Mouse (Mus musculus): ENCODE results near the gene Acot5. TPM values are rescaled to one million over a fixed set of nuclear protein-coding genes. Genes with fewer than 3 reads are reported as not detected.

Acot5 gene
- total RNA-seq (2023) = not detected

DNA sequence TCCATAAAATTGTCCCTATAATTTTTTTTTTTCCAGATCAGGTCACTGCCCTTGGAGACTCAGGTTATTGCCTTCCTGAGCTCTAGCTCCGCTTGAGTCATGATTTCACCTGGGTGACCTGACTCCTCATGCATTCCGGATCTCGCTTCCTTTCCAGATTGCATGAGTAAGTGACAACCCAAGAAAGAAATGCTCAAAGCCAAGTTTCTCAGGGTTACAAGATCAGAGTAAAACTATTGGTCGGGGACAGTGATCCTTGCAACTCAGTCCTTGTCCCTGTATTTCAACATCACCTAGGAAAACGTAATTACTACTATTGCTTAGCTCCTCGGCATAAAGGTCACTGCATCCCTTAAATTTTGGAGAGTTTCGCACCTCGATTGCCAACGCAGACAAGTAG lies at the start of gene Acot5:
Gene Acot5, plus strand, starts transcription at position 340 of the 400 bp plus-strand sequence.

DNA sequence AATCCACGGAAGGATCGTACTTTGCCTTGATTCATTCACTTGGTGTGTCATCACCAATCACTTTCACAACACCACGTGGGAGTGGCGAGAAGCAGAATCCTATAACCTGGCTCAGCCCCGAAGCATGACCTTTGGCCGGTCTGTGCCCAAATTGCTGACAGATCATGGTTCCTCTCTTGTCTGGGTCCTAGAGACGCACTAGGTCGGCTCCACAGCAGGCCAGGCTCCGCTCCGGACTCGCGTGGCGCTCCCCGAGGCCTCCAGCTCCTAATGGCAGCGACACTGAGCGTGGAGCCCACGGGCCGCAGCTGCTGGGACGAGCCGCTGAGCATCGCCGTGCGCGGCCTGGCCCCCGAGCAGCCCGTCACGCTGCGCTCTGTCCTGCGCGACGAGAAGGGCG lies 30.9 kb upstream of the Acot5 start, which contains the start of gene Acot4:
Gene Acot4, plus strand, starts transcription at position 139 of the 400 bp plus-strand sequence.

DNA sequence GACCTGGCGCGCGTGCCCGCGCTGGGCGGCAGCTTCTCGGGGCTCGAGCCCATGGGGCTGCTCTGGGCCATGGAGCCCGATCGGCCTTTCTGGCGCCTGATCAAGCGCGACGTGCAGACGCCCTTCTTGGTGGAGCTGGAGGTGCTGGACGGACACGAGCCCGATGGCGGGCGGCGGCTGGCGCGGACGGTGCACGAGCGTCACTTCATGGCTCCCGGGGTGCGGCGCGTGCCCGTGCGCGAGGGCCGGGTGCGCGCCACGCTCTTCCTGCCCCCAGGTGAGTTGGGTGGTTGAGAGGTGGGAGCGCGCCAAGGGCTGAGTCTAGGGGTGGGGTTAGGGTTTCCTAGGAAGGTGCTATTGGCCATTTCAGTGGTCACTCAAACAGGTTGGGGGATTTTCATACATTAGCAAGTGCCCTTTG lies 30.4 kb upstream of the Acot5 start, which contains the start of gene Gm49366:
Gene Gm49366, plus strand, starts transcription at position 245 of the 421 bp plus-strand sequence.

DNA sequence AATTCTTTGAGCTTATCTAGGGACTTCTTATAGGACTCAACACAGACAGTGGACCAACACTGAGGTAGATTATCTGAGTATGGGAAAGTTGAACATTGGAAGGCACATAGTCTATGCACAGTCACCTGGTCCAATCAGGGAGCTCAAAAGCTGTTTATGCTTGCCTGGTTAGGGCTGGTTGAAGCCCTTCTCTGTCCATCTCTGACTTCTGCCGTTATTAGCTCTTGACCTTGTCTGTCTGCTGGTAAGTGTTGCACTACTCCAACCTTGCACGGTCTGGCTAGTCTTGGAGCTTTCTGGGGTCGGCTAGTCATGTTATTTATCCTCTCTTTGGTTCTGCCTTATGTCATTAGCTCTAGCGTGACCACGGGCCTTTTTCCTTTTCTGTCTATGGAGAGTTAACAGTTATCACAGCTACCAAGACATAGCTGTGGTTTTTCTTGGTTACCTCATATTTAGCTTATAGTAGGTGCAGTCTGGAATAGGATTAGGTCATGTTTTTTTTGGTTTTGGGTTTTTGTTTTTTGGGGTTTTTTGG lies 17.1 kb upstream of the Acot5 start, which contains the start of gene Acot3:
Gene Acot3, plus strand, starts transcription at position 208 of the 538 bp plus-strand sequence.

DNA sequence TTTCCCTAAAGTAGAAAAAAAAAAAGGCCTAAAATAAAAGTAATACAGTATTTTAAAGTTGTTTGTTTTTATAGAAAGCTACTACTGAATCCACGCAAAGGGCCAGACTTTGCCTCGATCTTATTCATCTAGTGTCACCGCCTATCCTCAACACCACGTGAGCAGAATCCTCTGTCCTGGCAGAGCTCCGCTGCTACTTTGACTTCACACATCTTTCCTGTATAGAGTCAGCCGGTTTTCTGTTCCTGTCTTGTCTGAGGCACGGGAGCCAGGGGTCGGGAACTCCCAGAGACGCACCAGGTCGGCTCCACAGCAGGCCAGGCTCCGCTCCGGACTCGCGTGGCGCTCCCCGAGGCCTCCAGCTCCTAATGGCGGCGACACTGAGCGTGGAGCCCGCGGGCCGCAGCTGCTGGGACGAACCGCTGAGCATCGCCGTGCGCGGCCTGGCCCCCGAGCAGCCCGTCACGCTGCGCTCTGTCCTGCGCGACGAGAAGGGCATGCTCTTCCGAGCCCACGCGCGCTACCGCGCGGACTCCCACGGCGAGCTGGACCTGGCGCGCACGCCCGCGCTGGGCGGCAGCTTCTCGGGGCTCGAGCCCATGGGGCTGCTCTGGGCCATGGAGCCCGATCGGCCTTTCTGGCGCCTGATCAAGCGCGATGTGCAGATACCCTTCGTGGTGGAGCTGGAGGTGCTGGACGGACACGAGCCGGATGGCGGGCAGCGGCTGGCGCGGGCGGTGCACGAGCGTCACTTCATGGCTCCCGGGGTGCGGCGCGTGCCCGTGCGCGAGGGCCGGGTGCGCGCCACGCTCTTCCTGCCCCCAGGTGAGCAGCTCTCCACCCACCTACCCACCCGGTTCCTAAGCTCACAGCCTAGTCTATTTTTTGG lies 31.7 kb downstream of the Acot5 start, which contains the start of gene Acot6:
Gene Acot6, plus strand, starts transcription at position 51 of the 889 bp plus-strand sequence.

DNA sequence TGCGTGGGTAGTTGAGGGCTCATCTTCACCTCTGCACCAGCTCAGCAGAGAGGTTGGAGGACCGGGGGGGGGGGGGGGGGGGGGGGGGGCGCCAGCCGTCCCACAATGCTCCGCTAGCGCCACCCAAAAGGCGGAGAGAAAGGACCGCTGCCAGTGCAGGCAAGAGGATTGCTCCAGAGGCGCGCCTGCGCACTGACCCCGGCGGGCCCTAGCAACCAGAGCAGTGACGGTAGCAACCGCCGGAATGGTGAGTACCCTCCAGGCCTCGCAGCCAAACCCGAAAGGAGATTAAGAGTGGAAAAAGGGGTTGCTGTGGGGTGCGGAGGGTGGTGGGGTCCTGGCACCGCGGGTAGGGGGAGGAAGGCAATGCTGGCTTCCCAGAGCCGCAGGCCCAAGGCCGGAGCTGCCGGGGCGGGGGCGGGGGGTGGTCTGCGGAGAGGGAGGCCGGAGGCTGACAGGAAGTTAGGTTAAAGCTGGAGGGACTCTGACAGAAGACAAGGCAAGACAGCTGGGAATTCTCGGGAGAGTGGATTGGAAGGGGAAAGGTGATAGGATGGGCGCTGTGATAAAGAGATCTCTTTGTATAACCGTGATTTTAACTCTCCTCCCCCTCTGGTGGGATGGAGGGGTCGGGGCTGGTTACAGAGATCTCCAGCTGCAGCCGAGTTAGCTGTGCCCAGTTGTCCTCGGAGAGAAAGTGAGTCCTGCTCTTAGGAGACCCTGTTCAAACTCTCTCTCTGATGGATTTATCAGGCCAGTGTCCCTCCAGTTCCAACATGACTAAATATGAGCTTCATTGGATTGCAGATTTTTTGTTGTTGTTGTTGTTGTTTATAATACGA lies 45.2 kb downstream of the Acot5 start, which contains the start of gene Dnal1:
Gene Dnal1, plus strand, starts transcription at position 214 of the 842 bp plus-strand sequence.

Other genes starting within 250 kb of the Acot5 start
- gene Numb, start 147.4 kb upstream of the Acot5 start, total RNA-seq (2023) = 10 to 100 TPM; 46.1 to 49.0 TPM
- 10 to 100 TPM; 12.9 to 13.7 TPM for gene Riox1, start 118.7 kb upstream of the Acot5 start, total RNA-seq (2023)
- gene Heatr4, start 84.5 kb upstream of the Acot5 start, total RNA-seq (2023) = not detected
- gene Acot2, start 81.5 kb upstream of the Acot5 start, total RNA-seq (2023) = 10 to 100 TPM; 15.8 to 16.5 TPM
- 10 to 100 TPM; 39.1 to 39.2 TPM for gene Acot1, start 59.8 kb upstream of the Acot5 start, total RNA-seq (2023)
- gene Acot4, start 30.9 kb upstream of the Acot5 start, total RNA-seq (2023) = 1 to 10 TPM; 1.2 to 1.6 TPM
- gene Gm49366, start 30.4 kb upstream of the Acot5 start, total RNA-seq (2023) = not detected
- not detected for gene Acot3, start 17.2 kb upstream of the Acot5 start, total RNA-seq (2023)
- under 1 TPM; 0.24 to 0.64 TPM for gene Acot6, start 31.3 kb downstream of the Acot5 start, total RNA-seq (2023)
- gene Dnal1, start 45.0 kb downstream of the Acot5 start, total RNA-seq (2023) = under 1 TPM; 0.52 to 0.73 TPM
- gene Pnma1, start 79.2 kb downstream of the Acot5 start, total RNA-seq (2023) = 1 to 10 TPM; 3.1 to 4.0 TPM
- gene Elmsan1, start 149.6 kb downstream of the Acot5 start, total RNA-seq (2023) = 100 to 1,000 TPM in 1 of 2 experiments, 10 to 100 TPM in 1; 93.3 to 105 TPM
- 10 to 100 TPM; 18.1 to 18.3 TPM for gene Ptgr2, start 215.9 kb downstream of the Acot5 start, total RNA-seq (2023)
- gene Zfp410, start 247.5 kb downstream of the Acot5 start, total RNA-seq (2023) = 10 to 100 TPM; 30.7 to 34.7 TPM